Mouse (Mus musculus) embryo, embryonic 10 days (tissue): ENCODE results near the gene Olfr353.

Source experiments
- DNase-seq: peaks from one replicate; pipeline ENCODE4 v3.0.0-alpha.2; 2015; ENCODE audit warnings: low spot score

Olfr353 gene

GRCm38 (mm10) chr2:36892836-36893235, at the start of gene Olfr353:
TSS of gene Olfr353 (minus strand) at chr2:36892936.
- DNase-seq, result no peak

- no peak for DNase-seq
Measured at GRCm38 (mm10) chr2:36936821-36937220, 44.1 kb upstream of the Olfr353 start, which contains the start of gene Olfr356. TSS of gene Olfr356 (plus strand) at chr2:36937121.

- no peak for DNase-seq
Measured at GRCm38 (mm10) chr2:36928797-36929196, 36.1 kb upstream of the Olfr353 start, which contains the start of gene Olfr355. TSS of gene Olfr355 (minus strand) at chr2:36928897.

GRCm38 (mm10) chr2:36905380-36905779, 12.6 kb upstream of the Olfr353 start, which contains the start of gene Olfr354:
TSS of gene Olfr354 (plus strand) at chr2:36905680.
- no peak for DNase-seq

- DNase-seq, result no peak
Measured at GRCm38 (mm10) chr2:36897114-36897513, 4.4 kb upstream of the Olfr353 start.

- DNase-seq, result no peak
Measured at GRCm38 (mm10) chr2:36868160-36868559, 24.6 kb downstream of the Olfr353 start, which contains the start of gene Olfr352. TSS of gene Olfr352 (plus strand) at chr2:36868460.

- no peak for DNase-seq
Measured at GRCm38 (mm10) chr2:36862560-36862959, 30.2 kb downstream of the Olfr353 start, which contains the start of gene Olfr351. TSS of gene Olfr351 (minus strand) at chr2:36862660.

GRCm38 (mm10) chr2:36846010-36846409, 46.7 kb downstream of the Olfr353 start, which contains the start of gene Olfr350:
TSS of gene Olfr350 (plus strand) at chr2:36846310.
- no peak for DNase-seq
